Mouse (Mus musculus) adrenal gland, postnatal 36 days (tissue): ENCODE measurements around the gene Eipr1. TPM values are rescaled to one million over a fixed set of nuclear protein-coding genes. Genes with fewer than 3 reads are reported as not detected.

ENCODE experiments used
- DNase-seq, 2 experiments: peaks; one replicate each; pipeline ENCODE4 v3.0.0; 2021; ENCODE audit warnings: mixed read lengths in 1 of 2
- total RNA-seq, 2 experiments: library from RNA; stranded (reverse); gene quantifications; 2 replicates each; pipeline ENCODE4 v1.2.3; 2021

Gene Eipr1
- total RNA-seq, 2 experiments from 2014 or later = 16.7 to 20.2 TPM

- no peak for DNase-seq
Measured at GRCm38 (mm10) chr12:28775120-28775519, 23.5 kb downstream of the Eipr1 start.

GRCm38 (mm10) chr12:28775627-28776026 lies 24.0 kb downstream of the Eipr1 start:
- no peak for DNase-seq

- no peak for DNase-seq
Measured at GRCm38 (mm10) chr12:28780180-28780579, 28.6 kb downstream of the Eipr1 start.

- no peak for DNase-seq
Measured at GRCm38 (mm10) chr12:28782637-28783036, 31.0 kb downstream of the Eipr1 start.

GRCm38 (mm10) chr12:28784355-28784754 lies 32.8 kb downstream of the Eipr1 start:
- DNase-seq = peak; percentile 57 to 60

GRCm38 (mm10) chr12:28784864-28785263 lies 33.3 kb downstream of the Eipr1 start:
- DNase-seq = no peak

GRCm38 (mm10) chr12:28785299-28785698 lies 33.7 kb downstream of the Eipr1 start:
- DNase-seq = no peak

GRCm38 (mm10) chr12:28786310-28786709 lies 34.7 kb downstream of the Eipr1 start:
- DNase-seq = no peak

GRCm38 (mm10) chr12:28792613-28793012 lies 41.0 kb downstream of the Eipr1 start:
- DNase-seq = no peak

- no peak for DNase-seq
Measured at GRCm38 (mm10) chr12:28793715-28794114, 42.1 kb downstream of the Eipr1 start.

GRCm38 (mm10) chr12:28795041-28795440 lies 43.4 kb downstream of the Eipr1 start:
- DNase-seq = no peak

- no peak for DNase-seq
Measured at GRCm38 (mm10) chr12:28796881-28797420, 45.3 kb downstream of the Eipr1 start.

GRCm38 (mm10) chr12:28799798-28800411 lies 48.3 kb downstream of the Eipr1 start:
- DNase-seq = no peak

GRCm38 (mm10) chr12:28800423-28800822 lies 48.8 kb downstream of the Eipr1 start:
- no peak for DNase-seq

- no peak for DNase-seq
Measured at GRCm38 (mm10) chr12:28800891-28801290, 49.3 kb downstream of the Eipr1 start.

GRCm38 (mm10) chr12:28801731-28802130 lies 50.1 kb downstream of the Eipr1 start:
- DNase-seq = no peak

- no peak for DNase-seq
Measured at GRCm38 (mm10) chr12:28803043-28803442, 51.4 kb downstream of the Eipr1 start.

GRCm38 (mm10) chr12:28804558-28805481 lies 53.2 kb downstream of the Eipr1 start:
- peak; percentile 42 to 60 for DNase-seq

- DNase-seq = no peak
Measured at GRCm38 (mm10) chr12:28808786-28809375, 57.3 kb downstream of the Eipr1 start.

GRCm38 (mm10) chr12:28809756-28810337 lies 58.2 kb downstream of the Eipr1 start:
- DNase-seq = no peak

- no peak for DNase-seq
Measured at GRCm38 (mm10) chr12:28816681-28817426, 65.3 kb downstream of the Eipr1 start.

- no peak for DNase-seq
Measured at GRCm38 (mm10) chr12:28817427-28817752, 65.8 kb downstream of the Eipr1 start.
